ENCODE assay signal across 20 mouse cellular contexts in the genomic region with DNA sequence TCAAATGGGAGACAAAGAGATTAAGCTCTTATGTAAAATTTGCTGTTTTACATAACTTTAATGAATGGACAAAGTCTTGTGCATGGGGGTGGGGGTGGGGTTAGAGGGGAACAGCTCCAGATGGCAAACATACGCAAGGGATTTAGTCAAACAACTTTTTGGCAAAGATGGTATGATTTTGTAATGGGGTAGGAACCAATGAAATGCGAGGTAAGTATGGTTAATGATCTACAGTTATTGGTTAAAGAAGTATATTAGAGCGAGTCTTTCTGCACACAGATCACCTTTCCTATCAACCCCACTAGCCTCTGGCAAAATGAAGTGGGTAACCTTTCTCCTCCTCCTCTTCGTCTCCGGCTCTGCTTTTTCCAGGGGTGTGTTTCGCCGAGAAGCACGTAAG. TPM values are rescaled to one million over a fixed set of nuclear protein-coding genes. Genes with fewer than 3 reads are reported as not detected.
DNase-seq lines count a peak whose midpoint lies in the region; TF ChIP-seq lines count a peak whose summit lies in the region.
"Had no signal": no experiment of that assay in that cellular context is flagged by ENCODE, and none has a peak within 500 bp of the region (broad histone marks: within the 10 kb centered on the region; RNA-seq: fewer than 3 reads in every experiment).

Gene Alb (plus strand): TSS at position 279 of the 400 bp plus-strand sequence.

- no peaks in the 10 kb centered on the region; the same call in 1 of the 2 replicates for H3K4me1 ChIP-seq in kidney, adult 2 months (ENCODE audit: control insufficient read depth, insufficient read depth, low read length)
- H3K4me1 ChIP-seq: heart, embryonic 13.5 days had no signal

- H3K36me3 ChIP-seq in kidney, adult 2 months (ENCODE audit: control insufficient read depth, insufficient read depth, low read length): no peaks in the 10 kb centered on the region
- H3K36me3 ChIP-seq: heart, embryonic 13.5 days had no signal

- DNase-seq in adrenal gland, postnatal 25 days: no peak
- DNase-seq in adrenal gland, adult 8-10 months: no peak
- DNase-seq in kidney, adult 2 months: peak; percentile 11
- DNase-seq in kidney, postnatal 10 days: no peak
- peak; percentile 2 for DNase-seq in lung, postnatal 36 days
- DNase-seq in lung, postnatal 4 days: no peak
- DNase-seq in embryo, embryonic 9.5 days (ENCODE audit: extremely low spot score): no peak
- DNase-seq in layer of hippocampus, adult 2 months (ENCODE audit: low spot score in 2 of 2): no peak
- DNase-seq: cerebellum, postnatal 10 days; embryo, embryonic 11 days; forebrain, postnatal 0 days; gastrocnemius, adult 2 months; layer of hippocampus, postnatal 36 days; left cerebral cortex, postnatal 4 days; midbrain, embryonic 14.5 days; right cerebral cortex, adult 18-20 months; thymus, postnatal 25 days had no signal

- no peak within 1 kb of the TSS for H3K4me3 ChIP-seq in kidney, adult 2 months (ENCODE audit: insufficient read depth, low read depth, low read length)
- no peak within 1 kb of the TSS for H3K4me3 ChIP-seq in layer of hippocampus, adult 2 months
- H3K4me3 ChIP-seq: gastrocnemius, adult 2 months; heart, embryonic 13.5 days had no signal

- 59% methylated on average over 8 of the region's 8 CpGs for WGBS in kidney, adult 2 months

- no peak for TF ChIP-seq CTCF in kidney, adult 2 months (conservative IDR thresholded peaks at IDR 0.05; ENCODE audit: insufficient read depth, insufficient read length, low read depth, low read length)
- TF ChIP-seq CTCF in layer of hippocampus, adult 2 months (conservative IDR thresholded peaks at IDR 0.05): no peak

- no peak within 1 kb of the TSS for H3K27ac ChIP-seq in kidney, adult 2 months (ENCODE audit: insufficient read depth, low read depth, low read length)
- no peak within 1 kb of the TSS for H3K27ac ChIP-seq in layer of hippocampus, adult 2 months
- H3K27ac ChIP-seq: gastrocnemius, adult 2 months; heart, embryonic 13.5 days had no signal

- H3K27me3 ChIP-seq in kidney, adult 2 months (replicated peaks; ENCODE audit: control insufficient read depth, insufficient read depth, low read length): no peaks in the 10 kb centered on the region
- H3K27me3 ChIP-seq: heart, embryonic 13.5 days had no signal

- no peak for TF ChIP-seq POLR2A in kidney, adult 2 months (IDR thresholded peaks at IDR 0.05; ENCODE audit: low read depth, low read length)

RNA-seq across cellular contexts. Expression of gene Alb, which starts in this region (rescaled TPM):
- total RNA-seq in adrenal gland, postnatal 25 days (2021): 10.5 and 672 TPM in 2 replicates
- 10 to 100 TPM in 2 of 4 experiments, 1 to 10 TPM in 2; 1.6 to 22.6 (median 9.2) TPM for total RNA-seq in adrenal gland, adult 8-10 months (2022)
- 10.7 and 10.8 TPM in 2 replicates for polyA plus RNA-seq in kidney, adult 2 months (2012; rRNA removed)
- not detected for total RNA-seq in layer of hippocampus, adult 2 months (2021)
- total RNA-seq: forebrain, postnatal 0 days; hematopoietic stem cell, adult 5-6 weeks; layer of hippocampus, postnatal 36 days had no signal
- polyA plus RNA-seq: activated CD4-positive, CD25-positive, alpha-beta regulatory T cell, adult 4 months; forebrain, postnatal 0 days; midbrain, embryonic 14.5 days had no signal

Comparison
In these comparisons a context has a peak if more than half of its experiments do, and no peak if none do; other contexts are left out.
1. DNase-seq: peak in kidney, adult 2 months (single experiment) and lung, postnatal 36 days (single experiment); none in adrenal gland, postnatal 25 days (single experiment), adrenal gland, adult 8-10 months (single experiment), kidney, postnatal 10 days (single experiment), lung, postnatal 4 days (0 of 2), embryo, embryonic 9.5 days (single experiment) and layer of hippocampus, adult 2 months (0 of 2).